Mouse (Mus musculus) ES-E14 (cell line): ENCODE measurements at regions not wholly inside any gene's neighbourhood (a gene's known extent, or its start where the extent isn't known, plus 50 kb on each side); places are given as distances from the start of the nearest gene placed in this dataset.
A peak's percentile ranks its signal among the peaks of the same experiment; 100 is the strongest.

Source experiments
- DNase-seq: peaks from one replicate; pipeline ENCODE4 v3.0.0-alpha.2; 2013; ENCODE audit warnings: low read depth, low spot score
- H3K27ac ChIP-seq: 2 replicates; pipeline ENCODE4 v1.5.1; 2012; ENCODE audit warnings: low read depth, mild to moderate bottlenecking, low read length, moderate library complexity, mixed read lengths; ENCODE audit not compliant: poor library complexity, insufficient read depth, severe bottlenecking
- H3K36me3 ChIP-seq: 2 replicates; pipeline ENCODE4 v1.6.1; 2012; ENCODE audit warnings: mild to moderate bottlenecking, low read length, moderate library complexity, mixed read lengths; ENCODE audit not compliant: control insufficient read depth, poor library complexity, insufficient read depth, severe bottlenecking
- H3K4me1 ChIP-seq, 2 experiments: fragments of 150-350 bp in 1 of 2; sonication (generic) in 1 of 2; 2 replicates each; pipeline ENCODE4 v1.6.1; 2012; ENCODE audit warnings: low read length in 2 of 2, mild to moderate bottlenecking in 1 of 2, mixed read lengths in 1 of 2; ENCODE audit not compliant: control insufficient read depth in 2 of 2, insufficient read depth in 2 of 2, poor library complexity in 1 of 2
- H3K4me3 ChIP-seq, 2 experiments: fragments of 150-350 bp in 1 of 2; sonication (generic) in 1 of 2; 2 replicates each; pipeline ENCODE4 v1.5.1; 2012; ENCODE audit warnings: low read length in 2 of 2, low read depth in 1 of 2, mild to moderate bottlenecking in 1 of 2, mixed read lengths in 1 of 2; ENCODE audit not compliant: insufficient read depth in 1 of 2, poor library complexity in 1 of 2, severe bottlenecking in 1 of 2
- H3K9ac ChIP-seq: 2 replicates; pipeline ENCODE4 v1.6.1; 2012; ENCODE audit warnings: low read depth, mild to moderate bottlenecking, low read length, mixed read lengths; ENCODE audit not compliant: poor library complexity, insufficient read depth, severe bottlenecking
- H3K9me3 ChIP-seq: fragments of 150-350 bp; sonication (generic); 2 replicates; pipeline ENCODE4 v1.6.1; 2012; ENCODE audit warnings: low read depth, mild to moderate bottlenecking, low read length; ENCODE audit not compliant: control insufficient read depth, insufficient read depth
- CHD2 ChIP-seq: IDR thresholded peaks from 2 replicates; pipeline ENCODE4 v1.6.1; 2014; ENCODE audit warnings: mild to moderate bottlenecking, low read depth, low read length, inconsistent platforms
- HCFC1 ChIP-seq: IDR thresholded peaks from 2 replicates; pipeline ENCODE4 v1.6.1; 2012; ENCODE audit warnings: low read length, inconsistent platforms, borderline replicate concordance; ENCODE audit not compliant: insufficient read depth
- MAFK ChIP-seq: IDR thresholded peaks from 2 replicates; pipeline ENCODE4 v1.6.1; 2014; ENCODE audit warnings: mild to moderate bottlenecking, low read depth, low read length, inconsistent platforms; ENCODE audit not compliant: insufficient read depth
- ZC3H11A ChIP-seq: IDR thresholded peaks from 2 replicates; pipeline ENCODE4 v1.6.1; 2012; ENCODE audit warnings: low read depth, mild to moderate bottlenecking, inconsistent platforms, low read length, borderline replicate concordance
- ZNF384 ChIP-seq: IDR thresholded peaks from 2 replicates; pipeline ENCODE4 v1.6.1; 2012; ENCODE audit warnings: low read depth, low read length, inconsistent platforms
- in situ Hi-C, 2 experiments: fragments of 600-800 bp; cut with MboI; formaldehyde crosslinking; loops; one replicate each; pipeline ENCODE4 v1.15.1; 2025; ENCODE audit warnings: low sequenced_read_pairs in 2 of 2, inconsistent platforms in 1 of 2; ENCODE audit not compliant: unreplicated experiment in 2 of 2

GRCm38 (mm10) chr13:40646131-40646530 lies 92.0 kb downstream of the Tfap2a start:
- Histone ChIP-seq H3K36me3 (no peaks in the 10 kb centered on the region), H3K9ac (no peak overlapping the region), H3K27ac (no peak overlapping the region), H3K9me3 (no peaks in the 10 kb centered on the region), H3K4me3 (no peak overlapping the region), H3K4me1 (peaks cover 3 to 7% of the 10 kb centered on the region in 2 experiments)
- in situ Hi-C loops, result no loop called here
- TF ChIP-seq HCFC1 (no peak), CHD2 (no peak), ZC3H11A (no peak), MAFK (no peak), ZNF384 (no peak)
- DNase-seq, result no peak

GRCm38 (mm10) chr13:40645646-40646045 lies 92.5 kb downstream of the Tfap2a start:
- Histone ChIP-seq H3K4me1 (peaks cover 3 to 7% of the 10 kb centered on the region in 2 experiments), H3K9me3 (no peaks in the 10 kb centered on the region), H3K36me3 (no peaks in the 10 kb centered on the region), H3K27ac (no peak overlapping the region), H3K4me3 (no peak overlapping the region), H3K9ac (no peak overlapping the region)
- in situ Hi-C loops, result no loop called here
- TF ChIP-seq ZC3H11A (no peak), HCFC1 (no peak), ZNF384 (no peak), CHD2 (no peak)
- no peak for DNase-seq

GRCm38 (mm10) chr13:40642931-40643330 lies 95.2 kb downstream of the Tfap2a start:
- DNase-seq, result no peak
- H3K4me3 ChIP-seq, result no peak overlapping the region
- no peak overlapping the region for H3K27ac ChIP-seq
- no peak for TF ChIP-seq ZC3H11A
- TF ChIP-seq HCFC1, result no peak
- no peak for TF ChIP-seq MAFK
- no peak for TF ChIP-seq CHD2
- TF ChIP-seq ZNF384, result no peak
- in situ Hi-C loops, result no loop called here
- H3K9me3 ChIP-seq, result no peaks in the 10 kb centered on the region
- no peak overlapping the region for H3K9ac ChIP-seq
- H3K4me1 ChIP-seq, result peaks cover 0 to 2% of the 10 kb centered on the region in 2 experiments; a peak in 1 of 4 replicates
- H3K36me3 ChIP-seq, result no peaks in the 10 kb centered on the region

- H3K36me3 ChIP-seq, result no peaks in the 10 kb centered on the region
- TF ChIP-seq MAFK (no peak), HCFC1 (no peak), ZC3H11A (no peak), ZNF384 (no peak), CHD2 (no peak)
- H3K27ac ChIP-seq, result no peak overlapping the region
- DNase-seq, result no peak
- in situ Hi-C loops, result no loop called here
- no peak overlapping the region for H3K4me3 ChIP-seq
- no peaks in the 10 kb centered on the region for H3K4me1 ChIP-seq
- no peaks in the 10 kb centered on the region for H3K9me3 ChIP-seq
- H3K9ac ChIP-seq, result no peak overlapping the region
Measured at GRCm38 (mm10) chr13:40637269-40637668, 100.9 kb downstream of the Tfap2a start.

- DNase-seq, result peak; percentile 30
- Histone ChIP-seq H3K27ac (no peak overlapping the region), H3K4me3 (no peak overlapping the region), H3K9ac (no peak overlapping the region), H3K36me3 (no peaks in the 10 kb centered on the region), H3K9me3 (no peaks in the 10 kb centered on the region), H3K4me1 (peaks cover 0 to 2% of the 10 kb centered on the region in 2 experiments; a peak in 1 of 4 replicates)
- no peak for TF ChIP-seq HCFC1
- 0 out of 2 replicates have a peak, but pooled peaks have one; percentile 8 for TF ChIP-seq ZC3H11A
- in situ Hi-C loops, result no loop called here
Measured at GRCm38 (mm10) chr13:40617881-40618280, 120.3 kb downstream of the Tfap2a start.
